In the genomic region with DNA sequence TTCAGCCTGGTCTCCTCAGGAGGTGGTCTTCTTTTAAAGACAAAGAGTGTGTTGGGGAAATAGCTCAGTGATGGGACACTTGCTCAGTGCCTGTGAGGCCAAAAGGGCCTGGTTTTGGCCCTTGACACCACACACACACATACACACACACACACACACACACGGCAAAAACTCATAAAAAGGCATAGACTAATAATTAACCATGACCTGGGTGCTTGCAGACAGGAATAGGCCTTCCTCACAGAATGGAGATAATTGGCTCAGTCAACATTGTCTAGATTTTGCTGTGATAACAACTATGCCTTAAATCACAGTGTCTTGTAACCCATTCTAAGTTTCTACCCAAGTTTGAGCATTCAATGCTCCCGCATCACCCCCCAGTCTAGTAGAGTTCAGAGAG, we compare ENCODE assay signal across 24 mouse cellular contexts.
DNase-seq lines count a peak whose midpoint lies in the region; ATAC-seq lines count a peak whose summit lies in the region.
"Had no signal": no experiment of that assay in that cellular context is flagged by ENCODE, and none has a peak within 500 bp of the region (broad histone marks: within the 10 kb centered on the region; RNA-seq: fewer than 3 reads in every experiment).

No protein-coding gene starts in this region.

- H3K27me3 ChIP-seq in forebrain, embryonic 10.5 days (ENCODE audit: poor library complexity, severe bottlenecking) = no peaks in the 10 kb centered on the region
- H3K27me3 ChIP-seq in forebrain, embryonic 15.5 days = no peaks in the 10 kb centered on the region
- no peaks in the 10 kb centered on the region for H3K27me3 ChIP-seq in kidney, embryonic 15.5 days
- no peaks in the 10 kb centered on the region for H3K27me3 ChIP-seq in intestine, embryonic 15.5 days (replicated peaks)
- H3K27me3 ChIP-seq: forebrain, embryonic 13.5 days; hindbrain, embryonic 12.5 days; hindbrain, embryonic 15.5 days had no signal

- WGBS in forebrain, embryonic 10.5 days = 91% methylated on average over 2 of the region's 2 CpGs
- WGBS in forebrain, embryonic 15.5 days = 88% methylated on average over 2 of the region's 2 CpGs
- 52% methylated on average over 2 of the region's 2 CpGs for WGBS in kidney, embryonic 15.5 days
- WGBS in intestine, embryonic 15.5 days = 65% methylated on average over 2 of the region's 2 CpGs

- H3K4me2 ChIP-seq in forebrain, embryonic 15.5 days (replicated peaks) = no peak overlapping the region
- no peak overlapping the region for H3K4me2 ChIP-seq in kidney, embryonic 15.5 days
- no peak overlapping the region for H3K4me2 ChIP-seq in intestine, embryonic 15.5 days (replicated peaks)
- H3K4me2 ChIP-seq: embryonic facial prominence, embryonic 13.5 days; forebrain, embryonic 13.5 days; heart, embryonic 11.5 days; hindbrain, embryonic 12.5 days; hindbrain, embryonic 15.5 days had no signal

- peaks cover 40% of the 10 kb centered on the region for H3K4me1 ChIP-seq in forebrain, embryonic 10.5 days
- peaks cover 18% of the 10 kb centered on the region for H3K4me1 ChIP-seq in forebrain, embryonic 15.5 days
- peaks cover 4% of the 10 kb centered on the region for H3K4me1 ChIP-seq in kidney, embryonic 15.5 days
- H3K4me1 ChIP-seq in intestine, embryonic 15.5 days (replicated peaks) = peaks cover 4% of the 10 kb centered on the region; the same call in 1 of the 2 replicates

- no peak for DNase-seq in forebrain, embryonic 10.5 days (ENCODE audit: extremely low spot score, low spot score)
- peak; percentile 8 for DNase-seq in kidney, postnatal 14 days
- DNase-seq in right cerebral cortex, postnatal 14 days = no peak
- DNase-seq: adrenal gland, adult 8-10 months; adrenal gland, postnatal 25 days; cerebellum, adult 11-12 months; cerebellum, adult 8-10 months; cerebellum, postnatal 10 days; cerebellum, postnatal 36 days; embryo, embryonic 11 days; forebrain, postnatal 0 days; gastrocnemius, adult 2 months; gastrocnemius, postnatal 14 days had no signal

- no peak for ATAC-seq in forebrain, embryonic 15.5 days (replicated peaks)
- ATAC-seq in kidney, embryonic 15.5 days (replicated peaks; ENCODE audit: low FRiP score) = no peak
- ATAC-seq in intestine, embryonic 15.5 days = peak; percentile 79
- ATAC-seq: activated CD4-positive, CD25-positive, alpha-beta regulatory T cell, adult 4 months; forebrain, embryonic 13.5 days; forebrain, postnatal 0 days had no signal

- H3K9me3 ChIP-seq in forebrain, embryonic 10.5 days = no peaks in the 10 kb centered on the region
- H3K9me3 ChIP-seq in forebrain, embryonic 15.5 days = no peaks in the 10 kb centered on the region
- no peaks in the 10 kb centered on the region for H3K9me3 ChIP-seq in kidney, embryonic 15.5 days (replicated peaks)
- H3K9me3 ChIP-seq in intestine, embryonic 15.5 days = no peaks in the 10 kb centered on the region
- H3K9me3 ChIP-seq: embryonic facial prominence, embryonic 10.5 days; embryonic facial prominence, embryonic 13.5 days; forebrain, embryonic 13.5 days; hindbrain, embryonic 12.5 days; hindbrain, embryonic 15.5 days had no signal

- no peak overlapping the region for H3K9ac ChIP-seq in forebrain, embryonic 15.5 days (replicated peaks)
- H3K9ac ChIP-seq in kidney, embryonic 15.5 days = no peak overlapping the region
- H3K9ac ChIP-seq in intestine, embryonic 15.5 days = no peak overlapping the region
- H3K9ac ChIP-seq: embryonic facial prominence, embryonic 13.5 days; forebrain, embryonic 13.5 days; forebrain, postnatal 0 days; hindbrain, embryonic 12.5 days; hindbrain, embryonic 15.5 days had no signal

- H3K36me3 ChIP-seq in forebrain, embryonic 10.5 days (replicated peaks) = no peaks in the 10 kb centered on the region
- H3K36me3 ChIP-seq in forebrain, embryonic 15.5 days = no peaks in the 10 kb centered on the region
- no peaks in the 10 kb centered on the region for H3K36me3 ChIP-seq in kidney, embryonic 15.5 days
- no peaks in the 10 kb centered on the region for H3K36me3 ChIP-seq in intestine, embryonic 15.5 days
- H3K36me3 ChIP-seq: embryonic facial prominence, embryonic 10.5 days; embryonic facial prominence, embryonic 13.5 days; hindbrain, embryonic 12.5 days; hindbrain, embryonic 15.5 days had no signal

- H3K4me3 ChIP-seq in forebrain, embryonic 10.5 days = no peak overlapping the region
- H3K4me3 ChIP-seq in forebrain, embryonic 15.5 days = no peak overlapping the region
- no peak overlapping the region for H3K4me3 ChIP-seq in kidney, embryonic 15.5 days (replicated peaks)
- H3K4me3 ChIP-seq in intestine, embryonic 15.5 days (replicated peaks) = no peak overlapping the region
- H3K4me3 ChIP-seq: embryonic facial prominence, embryonic 10.5 days; embryonic facial prominence, embryonic 13.5 days; erythroblast, embryonic 14.5 days; forebrain, embryonic 13.5 days; gastrocnemius, adult 2 months; hindbrain, embryonic 12.5 days; hindbrain, embryonic 15.5 days had no signal

- peak overlapping the region; percentile 46; the same call in 1 of the 2 replicates for H3K27ac ChIP-seq in forebrain, embryonic 10.5 days
- H3K27ac ChIP-seq in forebrain, embryonic 15.5 days (replicated peaks) = no peak overlapping the region
- no peak overlapping the region for H3K27ac ChIP-seq in kidney, embryonic 15.5 days
- no peak overlapping the region for H3K27ac ChIP-seq in intestine, embryonic 15.5 days
- H3K27ac ChIP-seq: embryonic facial prominence, embryonic 10.5 days; embryonic facial prominence, embryonic 13.5 days; forebrain, embryonic 13.5 days; gastrocnemius, adult 2 months; hindbrain, embryonic 12.5 days; hindbrain, embryonic 15.5 days had no signal
